Mouse (Mus musculus): ENCODE results near the gene Eps15.

DNA sequence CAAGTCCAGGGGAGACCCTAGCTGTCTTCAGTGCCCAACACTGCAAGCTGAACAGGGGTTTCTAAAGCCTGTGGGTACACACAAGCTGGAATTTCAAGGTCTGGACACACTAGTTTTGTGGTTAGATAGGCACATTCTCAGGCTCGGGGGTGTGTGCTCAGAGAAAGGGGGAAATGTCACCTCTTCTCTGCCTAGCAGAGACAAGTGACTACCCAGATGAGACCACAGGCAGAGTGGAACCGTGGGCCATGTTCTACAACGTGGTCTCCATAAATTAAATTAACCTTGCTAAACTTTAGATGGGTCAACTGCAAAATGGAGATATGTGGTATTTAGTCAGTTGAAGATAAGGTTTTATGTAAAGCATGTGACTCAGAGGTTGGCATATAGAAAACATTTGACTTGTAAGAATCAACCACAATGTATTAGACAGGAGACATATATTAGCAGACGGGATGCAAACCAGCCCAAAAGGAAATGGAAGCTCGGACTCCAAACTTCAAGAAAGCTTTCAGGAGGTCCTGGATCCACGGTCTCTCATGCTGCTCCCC lies 113.2 kb downstream of the Eps15 start:
- TF ChIP-seq CTCF (IDR thresholded peaks at IDR 0.05; ENCODE audit: low read depth) (no peak), EP300 (IDR thresholded peaks at IDR 0.05; ENCODE audit: low read depth) (no peak)
